ENCODE assay signal across 13 mouse cellular contexts in genomic region chr5:112287652-112288051, GRCm38 (mm10). TPM values are rescaled to one million over a fixed set of nuclear protein-coding genes. Genes with fewer than 3 reads are reported as not detected.
A peak's percentile ranks its signal among the peaks of the same experiment; 100 is the strongest.
DNase-seq lines count a peak whose midpoint lies in the region; ATAC-seq and TF ChIP-seq lines count a peak whose summit lies in the region.
"Had no signal": no experiment of that assay in that cellular context is flagged by ENCODE, and none has a peak within 500 bp of the region (broad histone marks: within the 10 kb centered on the region; RNA-seq: fewer than 3 reads in every experiment).

No protein-coding gene starts in this region.

- H3K9ac ChIP-seq in heart, embryonic 15.5 days = no peak overlapping the region
- H3K9ac ChIP-seq in lung, postnatal 0 days (replicated peaks; ENCODE audit: low read depth) = no peak overlapping the region
- H3K9ac ChIP-seq in intestine, embryonic 16.5 days (ENCODE audit: low read depth, low read length) = peak overlapping the region; percentile 25; the same call in 1 of the 2 replicates
- H3K9ac ChIP-seq: stomach, embryonic 15.5 days had no signal

- WGBS in heart, embryonic 15.5 days = 80% methylated on average over 2 of the region's 2 CpGs
- WGBS in heart, embryonic 10.5 days = 89% methylated on average over 2 of the region's 2 CpGs
- 83% methylated on average over 2 of the region's 2 CpGs for WGBS in lung, postnatal 0 days
- 80% methylated on average over 2 of the region's 2 CpGs for WGBS in intestine, embryonic 16.5 days

- TF ChIP-seq CTCF in lung, postnatal 0 days (IDR thresholded peaks at IDR 0.05) = no peak

- DNase-seq in heart, embryonic 10.5 days (ENCODE audit: low spot score) = no peak
- no peak for DNase-seq in lung, postnatal 0 days (ENCODE audit: low spot score)
- no peak for DNase-seq in lung, postnatal 25 days (ENCODE audit: low spot score)
- DNase-seq in Muller cell, postnatal 12 days (ENCODE audit: inconsistent ontology term) = no peak
- DNase-seq in urinary bladder, adult 2 months (ENCODE audit: low spot score) = no peak
- DNase-seq: left cerebral cortex, postnatal 4 days; right cerebral cortex, postnatal 25 days had no signal

- H3K4me1 ChIP-seq in heart, embryonic 15.5 days (replicated peaks) = peaks cover 77% of the 10 kb centered on the region
- peaks cover 66% of the 10 kb centered on the region for H3K4me1 ChIP-seq in heart, embryonic 10.5 days
- peaks cover 22% of the 10 kb centered on the region for H3K4me1 ChIP-seq in lung, postnatal 0 days (ENCODE audit: insufficient read depth, low read depth, low read length)
- peaks cover 26% of the 10 kb centered on the region for H3K4me1 ChIP-seq in intestine, embryonic 16.5 days (ENCODE audit: control insufficient read depth, insufficient read depth, low read length)

- H3K9me3 ChIP-seq in heart, embryonic 15.5 days (replicated peaks) = no peaks in the 10 kb centered on the region
- no peaks in the 10 kb centered on the region for H3K9me3 ChIP-seq in heart, embryonic 10.5 days
- H3K9me3 ChIP-seq in lung, postnatal 0 days (ENCODE audit: low read length) = no peaks in the 10 kb centered on the region
- H3K9me3 ChIP-seq in intestine, embryonic 16.5 days (ENCODE audit: control insufficient read depth, low read length) = no peaks in the 10 kb centered on the region
- H3K9me3 ChIP-seq: embryonic facial prominence, embryonic 10.5 days; stomach, embryonic 15.5 days had no signal

- no peak for TF ChIP-seq EP300 in lung, postnatal 0 days (IDR thresholded peaks at IDR 0.05)

- ATAC-seq in heart, embryonic 15.5 days (replicated peaks; ENCODE audit: insufficient number of reproducible peaks, insufficient read depth, low FRiP score, low read depth) = no peak
- no peak for ATAC-seq in lung, postnatal 0 days
- ATAC-seq in intestine, embryonic 16.5 days = no peak
- 0 out of 2 replicates have a peak, but pooled peaks have one; percentile 5 for ATAC-seq in megakaryocyte, adult 5-6 weeks (ENCODE audit: poor library complexity, severe bottlenecking)

- no peak overlapping the region for H3K4me3 ChIP-seq in heart, embryonic 15.5 days
- no peak overlapping the region for H3K4me3 ChIP-seq in heart, embryonic 10.5 days
- no peak overlapping the region for H3K4me3 ChIP-seq in lung, postnatal 0 days (ENCODE audit: low read depth, low read length)
- no peak overlapping the region for H3K4me3 ChIP-seq in intestine, embryonic 16.5 days (ENCODE audit: low read length)
- H3K4me3 ChIP-seq: embryonic facial prominence, embryonic 10.5 days; stomach, embryonic 15.5 days had no signal

- no peaks in the 10 kb centered on the region for H3K27me3 ChIP-seq in heart, embryonic 15.5 days
- H3K27me3 ChIP-seq in heart, embryonic 10.5 days (ENCODE audit: insufficient read depth, poor library complexity, severe bottlenecking) = no peaks in the 10 kb centered on the region
- no peaks in the 10 kb centered on the region for H3K27me3 ChIP-seq in lung, postnatal 0 days (replicated peaks; ENCODE audit: insufficient read depth, low read length)
- no peaks in the 10 kb centered on the region for H3K27me3 ChIP-seq in intestine, embryonic 16.5 days (replicated peaks; ENCODE audit: control insufficient read depth, insufficient read depth, low read length)
- H3K27me3 ChIP-seq: stomach, embryonic 15.5 days had no signal

- H3K27ac ChIP-seq in heart, embryonic 15.5 days = peak overlapping the region; percentile 16; the same call in 1 of the 2 replicates
- no peak overlapping the region for H3K27ac ChIP-seq in heart, embryonic 10.5 days
- peak overlapping the region; percentile 79 for H3K27ac ChIP-seq in lung, postnatal 0 days (ENCODE audit: low read length)
- peak overlapping the region; percentile 73 for H3K27ac ChIP-seq in intestine, embryonic 16.5 days (ENCODE audit: low read length)

- H3K4me2 ChIP-seq in heart, embryonic 15.5 days = no peak overlapping the region
- no peak overlapping the region for H3K4me2 ChIP-seq in lung, postnatal 0 days (replicated peaks; ENCODE audit: low read depth, low read length)
- no peak overlapping the region for H3K4me2 ChIP-seq in intestine, embryonic 16.5 days (ENCODE audit: low read depth, low read length)
- H3K4me2 ChIP-seq: stomach, embryonic 15.5 days had no signal

- no peaks in the 10 kb centered on the region for H3K36me3 ChIP-seq in heart, embryonic 15.5 days
- H3K36me3 ChIP-seq in heart, embryonic 10.5 days = no peaks in the 10 kb centered on the region
- H3K36me3 ChIP-seq in lung, postnatal 0 days (ENCODE audit: insufficient read depth, low read length) = no peaks in the 10 kb centered on the region
- no peaks in the 10 kb centered on the region for H3K36me3 ChIP-seq in intestine, embryonic 16.5 days (ENCODE audit: control insufficient read depth, insufficient read depth, low read length)
- H3K36me3 ChIP-seq: embryonic facial prominence, embryonic 10.5 days; stomach, embryonic 15.5 days had no signal

RNA-seq across cellular contexts. Expression of gene Tpst2, which starts 11.2 kb away (rescaled TPM):
- 38.5 and 47.8 TPM in 2 replicates for polyA plus RNA-seq in heart, embryonic 15.5 days (2015; fragmentation: Nextera tagmentation; extraction: Ambion mirVana)
- 34.1 and 41.2 TPM in 2 replicates for polyA plus RNA-seq in heart, embryonic 10.5 days (2016; fragmentation: Nextera tagmentation; extraction: Ambion mirVana)
- 96.8 and 106 TPM in 2 replicates for polyA plus RNA-seq in lung, postnatal 0 days (2015; fragmentation: Nextera tagmentation; extraction: Ambion mirVana)
- 47.4 and 52.0 TPM in 2 replicates for polyA plus RNA-seq in intestine, embryonic 16.5 days (2015; fragmentation: Nextera tagmentation; extraction: Ambion mirVana)
- 52.1 and 57.5 TPM in 2 replicates for total RNA-seq in megakaryocyte, adult 5-6 weeks (2015)
- 69.2 and 77.0 TPM in 2 replicates for total RNA-seq in megakaryocyte, adult 5-6 weeks (2017)
- 20.7 and 29.1 TPM in 2 replicates for polyA plus RNA-seq in urinary bladder, adult 2 months (2012; rRNA removed)

RNA-seq across cellular contexts. Expression of gene Crybb1, which starts 32.0 kb away (rescaled TPM):
- 1.6 and 2.1 TPM in 2 replicates for polyA plus RNA-seq in heart, embryonic 15.5 days (2015; fragmentation: Nextera tagmentation; extraction: Ambion mirVana)
- polyA plus RNA-seq in heart, embryonic 10.5 days (2016; fragmentation: Nextera tagmentation; extraction: Ambion mirVana) = not detected in 2 replicates
- polyA plus RNA-seq in lung, postnatal 0 days (2015; fragmentation: Nextera tagmentation; extraction: Ambion mirVana) = 1.4 and 1.7 TPM in 2 replicates
- 2.7 and 2.9 TPM in 2 replicates for polyA plus RNA-seq in intestine, embryonic 16.5 days (2015; fragmentation: Nextera tagmentation; extraction: Ambion mirVana)
- total RNA-seq in megakaryocyte, adult 5-6 weeks (2015) = 2.4 and 4.2 TPM in 2 replicates
- 1.2 and 2.3 TPM in 2 replicates for total RNA-seq in megakaryocyte, adult 5-6 weeks (2017)
- polyA plus RNA-seq in urinary bladder, adult 2 months (2012; rRNA removed) = not detected in 2 replicates
- total RNA-seq: neutrophil, adult 5-6 weeks had no signal

RNA-seq across cellular contexts. Expression of gene Cryba4, which starts 35.3 kb away (rescaled TPM):
- 1.2 and 1.4 TPM in 2 replicates for polyA plus RNA-seq in heart, embryonic 15.5 days (2015; fragmentation: Nextera tagmentation; extraction: Ambion mirVana)
- 0.20 TPM in 1 of 2 replicates, not detected in the other for polyA plus RNA-seq in heart, embryonic 10.5 days (2016; fragmentation: Nextera tagmentation; extraction: Ambion mirVana)
- polyA plus RNA-seq in lung, postnatal 0 days (2015; fragmentation: Nextera tagmentation; extraction: Ambion mirVana) = 0.87 and 1.5 TPM in 2 replicates
- polyA plus RNA-seq in intestine, embryonic 16.5 days (2015; fragmentation: Nextera tagmentation; extraction: Ambion mirVana) = 1.3 and 1.5 TPM in 2 replicates
- total RNA-seq in megakaryocyte, adult 5-6 weeks (2015) = 5.2 and 8.4 TPM in 2 replicates
- 3.3 and 3.7 TPM in 2 replicates for total RNA-seq in megakaryocyte, adult 5-6 weeks (2017)
- polyA plus RNA-seq in urinary bladder, adult 2 months (2012; rRNA removed) = 0.23 TPM in 1 of 2 replicates, not detected in the other

RNA-seq across cellular contexts. Expression of gene Tfip11, which starts 38.5 kb away (rescaled TPM):
- polyA plus RNA-seq in heart, embryonic 15.5 days (2015; fragmentation: Nextera tagmentation; extraction: Ambion mirVana) = 15.2 and 19.6 TPM in 2 replicates
- polyA plus RNA-seq in heart, embryonic 10.5 days (2016; fragmentation: Nextera tagmentation; extraction: Ambion mirVana) = 26.4 and 26.9 TPM in 2 replicates
- 16.0 and 16.7 TPM in 2 replicates for polyA plus RNA-seq in lung, postnatal 0 days (2015; fragmentation: Nextera tagmentation; extraction: Ambion mirVana)
- polyA plus RNA-seq in intestine, embryonic 16.5 days (2015; fragmentation: Nextera tagmentation; extraction: Ambion mirVana) = 26.6 and 26.8 TPM in 2 replicates
- total RNA-seq in megakaryocyte, adult 5-6 weeks (2015) = 11.3 and 11.7 TPM in 2 replicates
- total RNA-seq in megakaryocyte, adult 5-6 weeks (2017) = 11.6 and 14.5 TPM in 2 replicates
- 21.6 and 24.2 TPM in 2 replicates for polyA plus RNA-seq in urinary bladder, adult 2 months (2012; rRNA removed)

RNA-seq across cellular contexts. Expression of gene Srrd, which starts 55.2 kb away (rescaled TPM):
- 20.7 and 28.8 TPM in 2 replicates for polyA plus RNA-seq in heart, embryonic 15.5 days (2015; fragmentation: Nextera tagmentation; extraction: Ambion mirVana)
- 26.7 and 40.5 TPM in 2 replicates for polyA plus RNA-seq in heart, embryonic 10.5 days (2016; fragmentation: Nextera tagmentation; extraction: Ambion mirVana)
- 21.3 and 21.9 TPM in 2 replicates for polyA plus RNA-seq in lung, postnatal 0 days (2015; fragmentation: Nextera tagmentation; extraction: Ambion mirVana)
- 28.5 and 30.4 TPM in 2 replicates for polyA plus RNA-seq in intestine, embryonic 16.5 days (2015; fragmentation: Nextera tagmentation; extraction: Ambion mirVana)
- total RNA-seq in megakaryocyte, adult 5-6 weeks (2015) = 31.2 and 35.1 TPM in 2 replicates
- total RNA-seq in megakaryocyte, adult 5-6 weeks (2017) = 20.7 and 21.7 TPM in 2 replicates
- polyA plus RNA-seq in urinary bladder, adult 2 months (2012; rRNA removed) = 26.3 and 28.7 TPM in 2 replicates
